ENCODE assay signal across 15 mouse cellular contexts in the genomic region with DNA sequence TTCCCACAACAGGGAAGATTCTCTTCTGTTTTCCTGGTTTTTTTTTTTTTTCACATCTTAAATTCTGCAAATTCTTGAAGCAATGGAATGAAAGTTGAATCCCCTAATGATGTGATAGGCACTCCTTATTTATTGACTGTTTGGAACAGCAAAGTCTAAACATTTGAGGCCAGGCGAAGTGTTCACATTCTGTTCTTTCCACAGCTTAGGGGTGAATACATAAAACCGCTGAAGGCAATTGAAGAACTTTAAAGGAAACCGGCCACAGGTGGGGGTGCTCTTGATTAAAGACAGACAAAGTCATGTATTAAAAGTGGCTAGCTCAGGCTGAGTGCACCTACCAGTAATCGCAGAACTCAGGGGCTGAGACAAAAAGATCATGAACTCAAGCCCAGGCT.
A peak's percentile ranks its signal among the peaks of the same experiment; 100 is the strongest.
DNase-seq lines count a peak whose midpoint lies in the region; ATAC-seq and TF ChIP-seq lines count a peak whose summit lies in the region.
"Had no signal": no experiment of that assay in that cellular context is flagged by ENCODE, and none has a peak within 500 bp of the region (broad histone marks: within the 10 kb centered on the region; RNA-seq: fewer than 3 reads in every experiment).

No protein-coding gene starts in this region.

- H3K9me3 ChIP-seq in limb, embryonic 12.5 days = peaks cover 3% of the 10 kb centered on the region; the same call in 1 of the 2 replicates
- H3K9me3 ChIP-seq: embryonic facial prominence, embryonic 12.5 days; forebrain, embryonic 15.5 days; hindbrain, embryonic 13.5 days had no signal

- DNase-seq in liver, adult 2 months (ENCODE audit: extremely low read depth, low read depth, low spot score) = peak; percentile 25
- no peak for DNase-seq in liver
- DNase-seq in forelimb bud, embryonic 11.5 days (ENCODE audit: low read depth, low spot score) = peak; percentile 65
- peak; percentile 41 for DNase-seq in lung, postnatal 10 days
- no peak for DNase-seq in cerebellum, adult 9-11 months
- no peak for DNase-seq in spleen, adult 18-20 months
- DNase-seq in left cerebral cortex, adult 18-20 months (ENCODE audit: low spot score in 2 of 2) = no peak
- DNase-seq: cerebellum, adult 11 months; cerebellum, adult 8-10 months; gastrocnemius, postnatal 14 days; heart, postnatal 10 days had no signal

- no peak for TF ChIP-seq POLR2A in liver, adult 2 months (IDR thresholded peaks at IDR 0.05; ENCODE audit: extremely low read depth, insufficient read depth, low read length)

- H3K79me2 ChIP-seq in liver, adult 2 months (ENCODE audit: control insufficient read depth, insufficient read depth, low read length) = no peaks in the 10 kb centered on the region

- H3K36me3 ChIP-seq in liver, adult 2 months (ENCODE audit: control insufficient read depth, insufficient read depth, low read length) = no peaks in the 10 kb centered on the region
- H3K36me3 ChIP-seq in limb, embryonic 12.5 days = no peaks in the 10 kb centered on the region
- H3K36me3 ChIP-seq: embryonic facial prominence, embryonic 12.5 days; forebrain, embryonic 15.5 days; hindbrain, embryonic 13.5 days had no signal

- no peak overlapping the region for H3K27ac ChIP-seq in liver, adult 2 months (replicated peaks; ENCODE audit: insufficient read depth, low read depth, low read length)
- peak overlapping the region; percentile 64; the same call in 1 of the 2 replicates for H3K27ac ChIP-seq in limb, embryonic 12.5 days
- H3K27ac ChIP-seq: forebrain, embryonic 15.5 days had no signal

- H3K4me1 ChIP-seq in liver, adult 2 months (ENCODE audit: control insufficient read depth, insufficient read depth, low read length) = no peaks in the 10 kb centered on the region
- H3K4me1 ChIP-seq in limb, embryonic 12.5 days (replicated peaks) = peaks cover 45% of the 10 kb centered on the region
- H3K4me1 ChIP-seq: forebrain, embryonic 15.5 days had no signal

- H3K4me2 ChIP-seq in limb, embryonic 12.5 days = peak overlapping the region; percentile 18; the same call in 1 of the 2 replicates
- H3K4me2 ChIP-seq: embryonic facial prominence, embryonic 12.5 days; forebrain, embryonic 15.5 days; hindbrain, embryonic 13.5 days had no signal

- no peaks in the 10 kb centered on the region for H3K27me3 ChIP-seq in liver, adult 2 months (ENCODE audit: control insufficient read depth, insufficient read depth, low read length)
- H3K27me3 ChIP-seq in limb, embryonic 12.5 days = peaks cover 11% of the 10 kb centered on the region; the same call in 1 of the 2 replicates
- H3K27me3 ChIP-seq: embryonic facial prominence, embryonic 12.5 days; forebrain, embryonic 15.5 days; hindbrain, embryonic 13.5 days had no signal

- no peak overlapping the region for H3K9ac ChIP-seq in liver, adult 2 months (ENCODE audit: low read depth, low read length)
- H3K9ac ChIP-seq in limb, embryonic 12.5 days (replicated peaks) = no peak overlapping the region
- H3K9ac ChIP-seq: embryonic facial prominence, embryonic 12.5 days; forebrain, embryonic 15.5 days; hindbrain, embryonic 13.5 days had no signal

- H3K4me3 ChIP-seq in liver, adult 2 months (ENCODE audit: insufficient read depth, low read depth, low read length) = no peak overlapping the region
- H3K4me3 ChIP-seq in limb, embryonic 12.5 days (replicated peaks) = no peak overlapping the region
- H3K4me3 ChIP-seq: embryonic facial prominence, embryonic 12.5 days; forebrain, embryonic 15.5 days; hindbrain, embryonic 13.5 days had no signal

- ATAC-seq in limb, embryonic 12.5 days (ENCODE audit: insufficient number of reproducible peaks, insufficient read depth, low FRiP score, low TSS enrichment, low read depth) = no peak
- ATAC-seq: forebrain, embryonic 15.5 days had no signal

- 79% methylated on average over 4 of the region's 4 CpGs for WGBS in liver, adult 2 months
- WGBS in limb, embryonic 12.5 days = 14% methylated on average over 4 of the region's 4 CpGs

- TF ChIP-seq CTCF in liver, adult 2 months (IDR thresholded peaks at IDR 0.05; ENCODE audit: low read depth, low read length) = no peak

Comparison
In these comparisons a context has a peak if more than half of its experiments do, and no peak if none do; other contexts are left out.
1. DNase-seq: peak in liver, adult 2 months (single experiment), forelimb bud, embryonic 11.5 days (single experiment) and lung, postnatal 10 days (single experiment); none in liver (single experiment), cerebellum, adult 9-11 months (single experiment), spleen, adult 18-20 months (0 of 2) and left cerebral cortex, adult 18-20 months (0 of 2).